Mouse (Mus musculus) cerebellum, adult 2 months (tissue): ENCODE data around the gene 0610010K14Rik.

Experiments
- CTCF ChIP-seq: fragments of 200-500 bp; IDR thresholded peaks from 2 replicates; pipeline ENCODE4 v1.5.1; 2011; ENCODE audit warnings: low read depth, mild to moderate bottlenecking, control low read depth, low read length, moderate library complexity, borderline replicate concordance; ENCODE audit not compliant: insufficient read depth
- POLR2A ChIP-seq: fragments of 200-500 bp; IDR thresholded peaks from 2 replicates; pipeline ENCODE4 v1.6.1; 2011; ENCODE audit warnings: low read length, control low read depth, borderline replicate concordance; ENCODE audit not compliant: insufficient read depth

DNA sequence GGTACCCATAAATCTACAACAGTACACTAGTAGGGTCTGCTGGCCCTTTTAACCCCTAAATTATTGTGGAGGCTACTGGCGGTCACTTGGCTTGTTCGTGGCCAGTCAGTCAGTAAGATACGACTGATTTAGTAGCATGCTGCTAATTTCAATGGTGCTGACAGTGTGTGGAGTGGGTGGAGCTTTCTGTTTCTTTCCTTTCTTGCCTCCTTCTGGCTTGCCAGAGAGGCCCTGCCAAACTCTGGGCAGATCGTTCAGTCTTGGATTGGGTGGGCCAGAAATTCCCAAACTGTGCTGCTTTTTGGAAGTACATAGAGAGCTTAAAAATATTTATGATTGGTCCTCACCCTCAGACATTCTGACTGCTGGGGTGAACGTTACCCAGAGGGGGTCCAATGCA is 10.6 kb downstream of the 0610010K14Rik start:
- no peak for TF ChIP-seq CTCF
- TF ChIP-seq POLR2A, result no peak
